Mouse (Mus musculus): ENCODE measurements around the gene Bpnt1. TPM values are rescaled to one million over a fixed set of nuclear protein-coding genes. Genes with fewer than 3 reads are reported as not detected.

Gene Bpnt1
- polyA plus RNA-seq, 1 experiment = 20.0 TPM

DNA sequence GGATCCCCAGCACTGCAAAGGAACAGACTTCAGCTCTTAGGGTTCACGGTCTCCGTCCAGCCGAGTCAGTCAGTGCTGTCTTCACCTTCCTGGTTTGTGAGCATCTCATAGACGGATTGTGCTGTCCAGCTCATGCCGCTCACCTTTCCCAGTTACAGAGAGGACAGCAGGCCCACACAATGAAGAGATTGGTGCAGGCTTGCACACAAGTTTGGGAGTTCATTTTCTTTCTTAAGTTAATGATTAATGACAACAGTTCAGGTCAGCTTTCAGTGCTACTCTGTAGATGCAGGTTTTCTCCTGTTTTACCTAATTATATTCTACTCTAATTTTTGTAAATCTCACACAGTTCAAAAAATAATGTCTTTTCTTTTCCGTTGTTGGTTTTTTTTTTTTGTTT is 38.0 kb downstream of the Bpnt1 start:
- peaks cover 44% of the 10 kb centered on the region for H3K36me3 ChIP-seq (ENCODE audit: control insufficient read depth, insufficient read depth)
- H3K27me3 ChIP-seq (ENCODE audit: control insufficient read depth, insufficient read depth, insufficient read length) = no peaks in the 10 kb centered on the region
- H3K4me2 ChIP-seq (ENCODE audit: low read depth) = no peak overlapping the region
- peaks cover 64% of the 10 kb centered on the region for H3K79me2 ChIP-seq (ENCODE audit: control insufficient read depth, insufficient read depth)
- TF ChIP-seq POLR2AphosphoS2 (IDR thresholded peaks at IDR 0.05; ENCODE audit: insufficient read length, low read depth) (no peak), TCF12 (IDR thresholded peaks at IDR 0.05; ENCODE audit: insufficient read depth, poor library complexity, severe bottlenecking) (no peak), SRF (IDR thresholded peaks at IDR 0.05; ENCODE audit: control insufficient read depth, insufficient read length, low read depth) (no peak), MYOG (IDR thresholded peaks at IDR 0.05; ENCODE audit: control insufficient read depth in 1 of 3, insufficient read depth in 1 of 3, insufficient read length in 2 of 3, low read depth in 2 of 3) (no peak), REST (IDR thresholded peaks at IDR 0.05; ENCODE audit: insufficient read depth, insufficient read length) (no peak)
- H3ac ChIP-seq (ENCODE audit: control insufficient read depth, insufficient read length) = no peak overlapping the region
- H3K4me3 ChIP-seq = no peak overlapping the region

DNA sequence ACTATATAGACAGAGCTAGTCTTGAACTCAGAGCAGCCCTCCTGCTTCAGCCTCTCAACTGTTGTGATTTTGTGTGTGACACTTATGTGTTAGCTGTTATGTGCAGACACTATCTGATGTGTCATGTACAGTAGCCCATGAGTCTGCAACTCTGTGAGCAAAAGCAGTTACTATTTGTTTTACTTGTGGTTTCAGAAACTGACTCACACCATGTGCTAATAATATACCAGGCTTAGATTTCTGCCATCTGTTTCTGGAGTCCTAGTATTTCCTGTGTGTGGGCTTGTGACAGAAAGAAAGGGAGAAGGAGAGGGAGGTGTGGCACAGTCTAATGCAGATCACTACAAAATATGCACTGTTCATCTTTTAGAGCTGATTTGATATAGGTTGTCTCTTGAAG is 44.4 kb downstream of the Bpnt1 start:
- peak in 1 of 3 experiments; percentile 6 for TF ChIP-seq MYOD1 (IDR thresholded peaks at IDR 0.05; ENCODE audit: control insufficient read depth in 1 of 3, insufficient read length in 2 of 3, low read depth in 2 of 3)
- peak in 1 of 3 experiments; percentile 43 for TF ChIP-seq MYOG (IDR thresholded peaks at IDR 0.05; ENCODE audit: control insufficient read depth in 1 of 3, insufficient read depth in 1 of 3, insufficient read length in 2 of 3, low read depth in 2 of 3)
- no peak for TF ChIP-seq SRF (IDR thresholded peaks at IDR 0.05; ENCODE audit: control insufficient read depth, insufficient read length, low read depth)

GRCm38 (mm10) chr1:185377429-185377828 is 45.5 kb downstream of the Bpnt1 start:
- TF ChIP-seq POLR2AphosphoS2 (IDR thresholded peaks at IDR 0.05; ENCODE audit: insufficient read length, low read depth) (no peak), USF1 (IDR thresholded peaks at IDR 0.05; ENCODE audit: low read depth) (no peak), MYOD1 (IDR thresholded peaks at IDR 0.05; ENCODE audit: control insufficient read depth in 1 of 3, insufficient read length in 2 of 3, low read depth in 2 of 3) (no peak), TCF12 (IDR thresholded peaks at IDR 0.05; ENCODE audit: insufficient read depth, poor library complexity, severe bottlenecking) (no peak), CEBPB (IDR thresholded peaks at IDR 0.05; ENCODE audit: insufficient read depth, poor library complexity, severe bottlenecking) (no peak), POLR2A (IDR thresholded peaks at IDR 0.05; ENCODE audit: insufficient read length, low read depth) (no peak), MAX (IDR thresholded peaks at IDR 0.05; ENCODE audit: low read depth) (no peak), REST (IDR thresholded peaks at IDR 0.05; ENCODE audit: insufficient read depth, insufficient read length) (no peak), TCF3 (IDR thresholded peaks at IDR 0.05; ENCODE audit: insufficient read length, low read depth) (no peak), SRF (IDR thresholded peaks at IDR 0.05; ENCODE audit: control insufficient read depth, insufficient read length, low read depth) (no peak), MYOG (IDR thresholded peaks at IDR 0.05; ENCODE audit: control insufficient read depth in 1 of 3, insufficient read depth in 1 of 3, insufficient read length in 2 of 3, low read depth in 2 of 3) (no peak), E2F4 (IDR thresholded peaks at IDR 0.05; ENCODE audit: insufficient read depth) (no peak)
- no peak overlapping the region for H3K4me3 ChIP-seq
- H3K36me3 ChIP-seq (ENCODE audit: control insufficient read depth, insufficient read depth) = peaks cover 74% of the 10 kb centered on the region
- H3K79me2 ChIP-seq (ENCODE audit: control insufficient read depth, insufficient read depth) = peaks cover 13% of the 10 kb centered on the region
- H3K27me3 ChIP-seq (ENCODE audit: control insufficient read depth, insufficient read depth, insufficient read length) = no peaks in the 10 kb centered on the region
- H3K4me2 ChIP-seq (ENCODE audit: low read depth) = no peak overlapping the region
- H3ac ChIP-seq (ENCODE audit: control insufficient read depth, insufficient read length) = no peak overlapping the region

More for the DNA sequence above, 44.4 kb downstream of the Bpnt1 start:
- Histone ChIP-seq H3K4me2 (ENCODE audit: low read depth) (peak overlapping the region; percentile 48), H3K4me3 (no peak overlapping the region), H3ac (ENCODE audit: control insufficient read depth, insufficient read length) (no peak overlapping the region), H3K79me2 (ENCODE audit: control insufficient read depth, insufficient read depth) (peaks cover 21% of the 10 kb centered on the region), H3K36me3 (ENCODE audit: control insufficient read depth, insufficient read depth) (peaks cover 77% of the 10 kb centered on the region), H3K27me3 (ENCODE audit: control insufficient read depth, insufficient read depth, insufficient read length) (no peaks in the 10 kb centered on the region)

DNA sequence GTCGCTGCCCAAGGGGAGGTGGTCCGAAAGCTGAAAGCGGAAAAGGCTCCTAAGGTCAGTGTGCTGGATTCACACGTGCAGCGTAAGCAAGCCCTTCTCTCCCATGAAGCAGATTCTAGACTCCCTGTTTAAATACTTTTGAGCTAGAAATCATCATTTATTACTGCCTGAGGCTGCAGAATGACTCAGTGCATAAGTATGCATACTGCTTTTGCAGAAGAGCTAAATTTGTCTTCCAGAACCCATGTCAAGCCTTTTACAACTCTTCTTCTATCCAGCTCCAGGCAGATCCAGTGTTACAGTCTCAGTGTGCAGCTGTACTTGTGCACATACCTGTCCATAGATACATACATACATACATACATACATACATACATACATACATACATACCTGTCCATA is 69.7 kb downstream of the Bpnt1 start:
- Histone ChIP-seq H3K79me2 (ENCODE audit: control insufficient read depth, insufficient read depth) (peaks cover 6% of the 10 kb centered on the region), H3K36me3 (ENCODE audit: control insufficient read depth, insufficient read depth) (peaks cover 81% of the 10 kb centered on the region), H3K4me3 (no peak overlapping the region), H3K4me2 (ENCODE audit: low read depth) (no peak overlapping the region), H3ac (ENCODE audit: control insufficient read depth, insufficient read length) (no peak overlapping the region), H3K27me3 (ENCODE audit: control insufficient read depth, insufficient read depth, insufficient read length) (no peaks in the 10 kb centered on the region)
- TF ChIP-seq TCF3 (IDR thresholded peaks at IDR 0.05; ENCODE audit: insufficient read length, low read depth) (no peak), TCF12 (IDR thresholded peaks at IDR 0.05; ENCODE audit: insufficient read depth, poor library complexity, severe bottlenecking) (no peak)

- H3K79me2 ChIP-seq (ENCODE audit: control insufficient read depth, insufficient read depth) = peaks cover 6% of the 10 kb centered on the region
- peaks cover 91% of the 10 kb centered on the region for H3K36me3 ChIP-seq (ENCODE audit: control insufficient read depth, insufficient read depth)
- no peak overlapping the region for H3K4me2 ChIP-seq (ENCODE audit: low read depth)
- H3K4me3 ChIP-seq = no peak overlapping the region
- no peaks in the 10 kb centered on the region for H3K27me3 ChIP-seq (ENCODE audit: control insufficient read depth, insufficient read depth, insufficient read length)
- no peak for TF ChIP-seq TCF3 (IDR thresholded peaks at IDR 0.05; ENCODE audit: insufficient read length, low read depth)
- TF ChIP-seq MYOD1 (IDR thresholded peaks at IDR 0.05; ENCODE audit: control insufficient read depth in 1 of 3, insufficient read length in 2 of 3, low read depth in 2 of 3) = no peak
- TF ChIP-seq MYOG (IDR thresholded peaks at IDR 0.05; ENCODE audit: control insufficient read depth in 1 of 3, insufficient read depth in 1 of 3, insufficient read length in 2 of 3, low read depth in 2 of 3) = no peak
- TF ChIP-seq CEBPB (IDR thresholded peaks at IDR 0.05; ENCODE audit: insufficient read depth, poor library complexity, severe bottlenecking) = no peak
- no peak for TF ChIP-seq POLR2AphosphoS2 (IDR thresholded peaks at IDR 0.05; ENCODE audit: insufficient read length, low read depth)
- TF ChIP-seq MAX (IDR thresholded peaks at IDR 0.05; ENCODE audit: low read depth) = no peak
- TF ChIP-seq E2F4 (IDR thresholded peaks at IDR 0.05; ENCODE audit: insufficient read depth) = no peak
- no peak for TF ChIP-seq TCF12 (IDR thresholded peaks at IDR 0.05; ENCODE audit: insufficient read depth, poor library complexity, severe bottlenecking)
- no peak for TF ChIP-seq REST (IDR thresholded peaks at IDR 0.05; ENCODE audit: insufficient read depth, insufficient read length)
- no peak for TF ChIP-seq POLR2A (IDR thresholded peaks at IDR 0.05; ENCODE audit: insufficient read length, low read depth)
- no peak for TF ChIP-seq SRF (IDR thresholded peaks at IDR 0.05; ENCODE audit: control insufficient read depth, insufficient read length, low read depth)
- no peak for TF ChIP-seq USF1 (IDR thresholded peaks at IDR 0.05; ENCODE audit: low read depth)
- H3ac ChIP-seq (ENCODE audit: control insufficient read depth, insufficient read length) = no peak overlapping the region
Measured at GRCm38 (mm10) chr1:185404021-185404420, 72.1 kb downstream of the Bpnt1 start.
